Comparison of ENCODE assay signal across 16 mouse cellular contexts in the genomic region with DNA sequence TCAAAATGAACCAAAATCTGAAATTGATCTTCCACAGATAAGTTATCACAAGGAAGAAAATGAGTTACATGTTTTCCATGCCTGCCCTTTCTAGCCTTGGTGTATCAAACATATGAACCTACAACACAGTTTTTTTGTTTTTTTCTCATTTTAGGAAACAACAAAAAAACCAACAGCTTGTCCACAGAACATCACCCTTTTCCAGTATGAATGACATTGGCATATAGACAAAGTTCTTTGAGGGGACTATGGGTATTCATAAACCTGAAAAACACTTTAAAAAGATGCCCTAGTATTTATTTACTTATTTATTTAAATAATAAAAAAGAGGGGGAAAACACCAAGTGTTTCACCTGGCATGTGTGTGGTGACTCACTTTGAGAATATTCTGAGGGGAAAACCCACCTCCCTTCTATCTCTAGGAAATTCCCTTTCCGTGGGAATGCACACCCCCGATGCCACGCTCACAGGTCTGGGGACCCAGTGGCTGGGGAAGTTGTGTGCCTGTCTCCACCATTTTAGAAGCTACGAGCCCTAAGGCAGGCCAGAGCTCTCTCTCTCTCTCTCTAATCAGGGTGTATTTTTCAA.
DNase-seq lines count a peak whose midpoint lies in the region; ATAC-seq lines count a peak whose summit lies in the region.
"Had no signal": no experiment of that assay in that cellular context is flagged by ENCODE, and none has a peak within 500 bp of the region (broad histone marks: within the 10 kb centered on the region; RNA-seq: fewer than 3 reads in every experiment).

No protein-coding gene starts in this region.

- no peaks in the 10 kb centered on the region for H3K9me3 ChIP-seq in embryonic facial prominence, embryonic 12.5 days
- H3K9me3 ChIP-seq in embryonic facial prominence, embryonic 10.5 days = no peaks in the 10 kb centered on the region
- H3K9me3 ChIP-seq in embryonic facial prominence, embryonic 14.5 days (ENCODE audit: control insufficient read depth, low read length) = no peaks in the 10 kb centered on the region
- no peaks in the 10 kb centered on the region for H3K9me3 ChIP-seq in limb, embryonic 11.5 days (ENCODE audit: control insufficient read depth, low read length)
- no peaks in the 10 kb centered on the region for H3K9me3 ChIP-seq in hindbrain, embryonic 13.5 days
- H3K9me3 ChIP-seq: forebrain, embryonic 15.5 days; heart, embryonic 15.5 days had no signal

- H3K27me3 ChIP-seq in embryonic facial prominence, embryonic 12.5 days = no peaks in the 10 kb centered on the region
- no peaks in the 10 kb centered on the region for H3K27me3 ChIP-seq in embryonic facial prominence, embryonic 10.5 days (replicated peaks; ENCODE audit: low read depth, poor library complexity, severe bottlenecking)
- H3K27me3 ChIP-seq in embryonic facial prominence, embryonic 14.5 days (replicated peaks; ENCODE audit: control insufficient read depth, insufficient read depth, low read length) = no peaks in the 10 kb centered on the region; the same call in 1 of the 2 replicates
- peaks cover 3% of the 10 kb centered on the region; the same call in 1 of the 2 replicates for H3K27me3 ChIP-seq in limb, embryonic 11.5 days (ENCODE audit: control insufficient read depth, insufficient read depth, low read length)
- H3K27me3 ChIP-seq in hindbrain, embryonic 13.5 days = no peaks in the 10 kb centered on the region
- H3K27me3 ChIP-seq: forebrain, embryonic 15.5 days had no signal

- no peak for DNase-seq in embryonic facial prominence, embryonic 10.5 days (ENCODE audit: low spot score)
- no peak for DNase-seq in embryonic facial prominence, embryonic 14.5 days (ENCODE audit: low spot score)
- DNase-seq in limb, embryonic 11.5 days (ENCODE audit: low spot score) = no peak
- DNase-seq in testis, postnatal 10 days (ENCODE audit: low spot score) = no peak
- DNase-seq in left cerebral cortex, postnatal 10 days (ENCODE audit: extremely low spot score in 1 of 2, low spot score in 2 of 2) = no peak
- DNase-seq: cerebellum, adult 11 months; cerebellum, adult 8-10 months; cerebellum, postnatal 14 days; heart, adult 18-20 months; heart, postnatal 14 days had no signal

- H3K4me2 ChIP-seq in embryonic facial prominence, embryonic 12.5 days (replicated peaks) = no peak overlapping the region
- no peak overlapping the region for H3K4me2 ChIP-seq in embryonic facial prominence, embryonic 14.5 days (ENCODE audit: low read depth, low read length)
- H3K4me2 ChIP-seq in limb, embryonic 11.5 days (ENCODE audit: low read depth, severe bottlenecking) = no peak overlapping the region
- H3K4me2 ChIP-seq in hindbrain, embryonic 13.5 days = no peak overlapping the region
- H3K4me2 ChIP-seq: forebrain, embryonic 15.5 days; heart, embryonic 11.5 days; heart, embryonic 15.5 days; hindbrain, embryonic 14.5 days had no signal

- H3K36me3 ChIP-seq in embryonic facial prominence, embryonic 12.5 days = no peaks in the 10 kb centered on the region
- no peaks in the 10 kb centered on the region for H3K36me3 ChIP-seq in embryonic facial prominence, embryonic 10.5 days (replicated peaks)
- H3K36me3 ChIP-seq in embryonic facial prominence, embryonic 14.5 days (ENCODE audit: control insufficient read depth, insufficient read depth, low read length) = no peaks in the 10 kb centered on the region
- no peaks in the 10 kb centered on the region for H3K36me3 ChIP-seq in limb, embryonic 11.5 days (ENCODE audit: control insufficient read depth, insufficient read depth, low read length)
- no peaks in the 10 kb centered on the region for H3K36me3 ChIP-seq in hindbrain, embryonic 13.5 days
- H3K36me3 ChIP-seq: forebrain, embryonic 15.5 days; heart, embryonic 15.5 days had no signal

- peaks cover 20% of the 10 kb centered on the region; the same call in 1 of the 2 replicates for H3K4me1 ChIP-seq in embryonic facial prominence, embryonic 12.5 days
- H3K4me1 ChIP-seq in embryonic facial prominence, embryonic 10.5 days = peaks cover 18% of the 10 kb centered on the region; the same call in 1 of the 2 replicates
- peaks cover 15% of the 10 kb centered on the region; the same call in 1 of the 2 replicates for H3K4me1 ChIP-seq in embryonic facial prominence, embryonic 14.5 days (ENCODE audit: control insufficient read depth, insufficient read depth, low read length)
- peaks cover 29% of the 10 kb centered on the region for H3K4me1 ChIP-seq in limb, embryonic 11.5 days (ENCODE audit: control insufficient read depth, insufficient read depth, low read length)
- no peaks in the 10 kb centered on the region for H3K4me1 ChIP-seq in hindbrain, embryonic 13.5 days (replicated peaks)
- H3K4me1 ChIP-seq: forebrain, embryonic 15.5 days; heart, embryonic 15.5 days had no signal

- no peak overlapping the region for H3K9ac ChIP-seq in embryonic facial prominence, embryonic 12.5 days
- 0 out of 2 replicates have a peak overlapping the region, but pooled peaks have one; percentile 32 for H3K9ac ChIP-seq in embryonic facial prominence, embryonic 14.5 days (ENCODE audit: low read depth, low read length)
- H3K9ac ChIP-seq in limb, embryonic 11.5 days (ENCODE audit: low read length) = no peak overlapping the region
- no peak overlapping the region for H3K9ac ChIP-seq in hindbrain, embryonic 13.5 days
- H3K9ac ChIP-seq: forebrain, embryonic 15.5 days; heart, embryonic 15.5 days; hindbrain, embryonic 14.5 days had no signal

- ATAC-seq in embryonic facial prominence, embryonic 12.5 days (ENCODE audit: insufficient number of reproducible peaks, insufficient read depth, low FRiP score, low TSS enrichment) = no peak
- no peak for ATAC-seq in embryonic facial prominence, embryonic 14.5 days (ENCODE audit: low read depth)
- ATAC-seq in limb, embryonic 11.5 days (ENCODE audit: insufficient number of reproducible peaks, low FRiP score, low TSS enrichment, low read depth) = peak; percentile 19; the same call in 1 of the 2 replicates
- no peak for ATAC-seq in hindbrain, embryonic 13.5 days (ENCODE audit: low FRiP score)
- ATAC-seq: forebrain, embryonic 15.5 days had no signal

- H3K4me3 ChIP-seq in embryonic facial prominence, embryonic 12.5 days = no peak overlapping the region
- no peak overlapping the region for H3K4me3 ChIP-seq in embryonic facial prominence, embryonic 10.5 days
- no peak overlapping the region for H3K4me3 ChIP-seq in embryonic facial prominence, embryonic 14.5 days (ENCODE audit: low read depth, low read length)
- H3K4me3 ChIP-seq in limb, embryonic 11.5 days (ENCODE audit: low read depth, low read length) = no peak overlapping the region
- no peak overlapping the region for H3K4me3 ChIP-seq in hindbrain, embryonic 13.5 days
- H3K4me3 ChIP-seq: forebrain, embryonic 15.5 days; heart, embryonic 15.5 days had no signal

- peak overlapping the region; percentile 37; the same call in 1 of the 2 replicates for H3K27ac ChIP-seq in embryonic facial prominence, embryonic 12.5 days
- H3K27ac ChIP-seq in embryonic facial prominence, embryonic 10.5 days (replicated peaks) = no peak overlapping the region
- peak overlapping the region; percentile 60; the same call in 1 of the 2 replicates for H3K27ac ChIP-seq in embryonic facial prominence, embryonic 14.5 days (replicated peaks; ENCODE audit: low read depth, low read length)
- no peak overlapping the region for H3K27ac ChIP-seq in limb, embryonic 11.5 days (replicated peaks; ENCODE audit: low read depth, low read length)
- no peak overlapping the region for H3K27ac ChIP-seq in hindbrain, embryonic 13.5 days
- H3K27ac ChIP-seq: forebrain, embryonic 15.5 days; heart, embryonic 15.5 days; hindbrain, embryonic 14.5 days had no signal

- 62% methylated on average over 4 of the region's 4 CpGs for WGBS in embryonic facial prominence, embryonic 12.5 days
- WGBS in embryonic facial prominence, embryonic 10.5 days = 71% methylated on average over 4 of the region's 4 CpGs
- 62% methylated on average over 4 of the region's 4 CpGs for WGBS in embryonic facial prominence, embryonic 14.5 days
- WGBS in limb, embryonic 11.5 days = 42% methylated on average over 4 of the region's 4 CpGs
- 79% methylated on average over 4 of the region's 4 CpGs for WGBS in hindbrain, embryonic 13.5 days

- intact Hi-C loops in left cerebral cortex, postnatal 10 days (cut with DNase I) = no loop called here

Comparison
In these comparisons a context has a peak if more than half of its experiments do, and no peak if none do; other contexts are left out.
1. H3K27ac ChIP-seq: peak in embryonic facial prominence, embryonic 12.5 days (single experiment) and embryonic facial prominence, embryonic 14.5 days (single experiment); none in embryonic facial prominence, embryonic 10.5 days (single experiment), limb, embryonic 11.5 days (single experiment) and hindbrain, embryonic 13.5 days (single experiment).